Mouse (Mus musculus): ENCODE measurements around the gene Rad9a.

DNA sequence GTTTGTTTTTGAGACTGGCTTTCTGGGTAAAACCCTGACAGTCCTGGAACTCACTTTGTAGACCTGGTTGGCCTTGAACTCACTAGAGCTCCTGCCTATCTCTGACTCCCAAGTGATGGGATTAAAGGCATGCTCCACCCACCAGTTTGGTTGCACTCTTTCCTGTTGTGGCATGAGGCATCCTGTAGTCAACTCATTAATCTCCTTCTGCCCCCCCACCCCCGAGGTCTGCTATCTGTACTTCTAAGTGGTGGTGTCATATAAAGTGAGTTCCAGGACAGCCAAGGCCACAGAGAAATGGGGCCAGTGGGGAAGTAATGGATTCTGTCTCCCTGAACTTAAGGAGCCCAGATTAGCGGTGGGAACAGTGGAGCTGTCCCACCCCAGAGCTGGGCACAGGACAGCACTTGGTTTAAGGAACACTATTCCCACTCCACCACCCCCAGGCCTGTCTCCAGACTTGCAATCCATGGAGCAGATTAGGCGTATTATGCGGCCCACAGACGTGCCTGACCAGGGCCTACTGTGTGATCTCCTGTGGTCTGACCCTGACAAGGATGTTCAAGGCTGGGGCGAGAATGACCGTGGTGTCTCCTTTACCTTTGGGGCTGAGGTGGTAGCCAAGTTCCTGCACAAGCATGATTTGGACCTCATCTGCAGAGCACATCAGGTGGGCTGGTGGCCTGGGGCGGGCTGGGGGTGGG, 7.3 kb downstream of the Rad9a start:
- TF ChIP-seq EP300 (IDR thresholded peaks at IDR 0.05; ENCODE audit: low read depth in 1 of 2, low read length in 2 of 2) (peak in 1 of 2 experiments; percentile 9; a peak in 1 of 4 replicates), CTCF (IDR thresholded peaks at IDR 0.05 in 2 of 3, conservative IDR thresholded peaks at IDR 0.05 in 1 of 3; ENCODE audit: control insufficient read depth in 1 of 3, insufficient read depth in 1 of 3, low read depth in 2 of 3, low read length in 3 of 3, poor library complexity in 1 of 3, severe bottlenecking in 1 of 3) (no peak), TCF12 (IDR thresholded peaks at IDR 0.05; ENCODE audit: low read depth, low read length) (no peak), RCOR1 (IDR thresholded peaks at IDR 0.05; ENCODE audit: low read depth, low read length) (no peak)
